Mouse (Mus musculus) gastrocnemius, postnatal 10 days (tissue): ENCODE results near the gene Lgmn. TPM values are rescaled to one million over a fixed set of nuclear protein-coding genes. Genes with fewer than 3 reads are reported as not detected.

ENCODE experiments used
- DNase-seq: peaks from one replicate; pipeline ENCODE4 v3.0.0; 2021; ENCODE audit warnings: mixed read lengths
- long read RNA-seq, 2 experiments: library from polyadenylated mRNA; stranded (forward); transcript quantifications; one replicate each; pipeline ENCODE4 v2.0.0; 2021
- total RNA-seq, 2 experiments: library from RNA; stranded (reverse); gene quantifications; 2 replicates each; pipeline ENCODE4 v1.2.3; 2021

Lgmn gene
- 100 to 1,000 TPM in 1 of 2 experiments, 10 to 100 TPM in 1; 90.0 to 100 TPM for total RNA-seq
- long read RNA-seq, experiment 1, transcript Lgmn-201 (14 exons, 1,990 nt): major isoform, 178 of 197 reads
- long read RNA-seq, experiment 1, partial matches to known transcripts: 5 of 197 reads
- long read RNA-seq, experiment 1, other reads (novel, unspliced or antisense): 12 of 197 reads
- long read RNA-seq, experiment 2, transcript Lgmn-201 (14 exons, 1,990 nt): major isoform, 153 of 173 reads
- long read RNA-seq, experiment 2, partial matches to known transcripts: 6 of 173 reads
- long read RNA-seq, experiment 2, other reads (novel, unspliced or antisense): 13 of 173 reads

- DNase-seq: peak; percentile 98
These were observed at the start of gene Lgmn for GRCm38 (mm10) chr12:102439632-102440023. Gene Lgmn, minus strand, starts transcription at chr12:102439813.

GRCm38 (mm10) chr12:102484946-102485345 is 45.3 kb upstream of the Lgmn start:
- no peak for DNase-seq

GRCm38 (mm10) chr12:102480481-102480880 is 40.9 kb upstream of the Lgmn start:
- DNase-seq: no peak

GRCm38 (mm10) chr12:102474411-102474810 is 34.8 kb upstream of the Lgmn start:
- no peak for DNase-seq

GRCm38 (mm10) chr12:102468894-102469764 is 29.5 kb upstream of the Lgmn start, which contains the start of gene Golga5:
Gene Golga5, plus strand, starts transcription at chr12:102469135.
- peak; percentile 99 for DNase-seq

- DNase-seq: no peak
These were observed 28.5 kb upstream of the Lgmn start for GRCm38 (mm10) chr12:102468136-102468535.

- DNase-seq: no peak
These were observed 25.0 kb upstream of the Lgmn start for GRCm38 (mm10) chr12:102464650-102465049.

GRCm38 (mm10) chr12:102461177-102461576 is 21.6 kb upstream of the Lgmn start:
- no peak for DNase-seq

- no peak for DNase-seq
These were observed 20.4 kb upstream of the Lgmn start for GRCm38 (mm10) chr12:102460014-102460413.

- no peak for DNase-seq
These were observed 17.0 kb upstream of the Lgmn start for GRCm38 (mm10) chr12:102456467-102457193.

- no peak for DNase-seq
These were observed 14.0 kb upstream of the Lgmn start for GRCm38 (mm10) chr12:102453581-102453980.

- no peak for DNase-seq
These were observed 11.7 kb upstream of the Lgmn start for GRCm38 (mm10) chr12:102451126-102451851.

GRCm38 (mm10) chr12:102450437-102450836 is 10.8 kb upstream of the Lgmn start:
- no peak for DNase-seq

GRCm38 (mm10) chr12:102445436-102445835 is 5.8 kb upstream of the Lgmn start:
- no peak for DNase-seq

GRCm38 (mm10) chr12:102443676-102444075 is 4.1 kb upstream of the Lgmn start:
- no peak for DNase-seq

GRCm38 (mm10) chr12:102442639-102443038 is 3.0 kb upstream of the Lgmn start:
- DNase-seq: no peak

- no peak for DNase-seq
These were observed 1.5 kb upstream of the Lgmn start for GRCm38 (mm10) chr12:102441141-102441540.

- DNase-seq: no peak
These were observed 938 bp upstream of the Lgmn start for GRCm38 (mm10) chr12:102440551-102440950.

- no peak for DNase-seq
These were observed 506 bp downstream of the Lgmn start for GRCm38 (mm10) chr12:102438983-102439631.

GRCm38 (mm10) chr12:102437952-102438351 is 1.7 kb downstream of the Lgmn start:
- no peak for DNase-seq

GRCm38 (mm10) chr12:102436939-102437526 is 2.6 kb downstream of the Lgmn start:
- DNase-seq: no peak
